Mouse (Mus musculus) lung, embryonic 16.5 days (tissue): ENCODE data around the gene Fstl4. TPM values are rescaled to one million over a fixed set of nuclear protein-coding genes. Genes with fewer than 3 reads are reported as not detected.

Experiments
- ATAC-seq: fragments of 200-750 bp; cut with Nextera tagmentation; 2 replicates; pipeline ENCODE4 v1.8.0; 2017; ENCODE audit warnings: low read depth, mild to moderate bottlenecking, moderate library complexity
- H3K27ac ChIP-seq: fragments of 300-500 bp; sonication (generic); 2 replicates; pipeline ENCODE4 v1.5.1; 2014; ENCODE audit warnings: mild to moderate bottlenecking, control low read depth, low read length
- H3K27me3 ChIP-seq: fragments of 300-500 bp; sonication (generic); 2 replicates; pipeline ENCODE4 v1.6.1; 2014; ENCODE audit warnings: low read depth, low read length, mixed read lengths; ENCODE audit not compliant: control insufficient read depth, insufficient read depth
- H3K36me3 ChIP-seq: fragments of 300-500 bp; sonication (generic); 2 replicates; pipeline ENCODE4 v1.6.1; 2014; ENCODE audit warnings: low read length; ENCODE audit not compliant: control insufficient read depth, insufficient read depth
- H3K4me1 ChIP-seq: fragments of 300-500 bp; sonication (generic); replicated peaks from 2 replicates; pipeline ENCODE4 v1.6.1; 2014; ENCODE audit warnings: low read length, mixed read lengths; ENCODE audit not compliant: control insufficient read depth, insufficient read depth
- H3K4me2 ChIP-seq: fragments of 300-500 bp; sonication (generic); 2 replicates; pipeline ENCODE4 v1.6.1; 2014; ENCODE audit warnings: low read depth, low read length, control low read depth
- H3K4me3 ChIP-seq: fragments of 300-500 bp; sonication (generic); 2 replicates; pipeline ENCODE4 v1.5.1; 2014; ENCODE audit warnings: mild to moderate bottlenecking, low read length, control low read depth
- H3K9ac ChIP-seq: fragments of 300-500 bp; sonication (generic); 2 replicates; pipeline ENCODE4 v1.6.1; 2014; ENCODE audit warnings: low read length, control low read depth
- H3K9me3 ChIP-seq: fragments of 300-500 bp; sonication (generic); 2 replicates; pipeline ENCODE4 v1.6.1; 2016; ENCODE audit warnings: low read length; ENCODE audit not compliant: control insufficient read depth
- WGBS: fragments of 180-500 bp; shearing (Covaris S2); extraction: QIAGEN DNeasy Blood & Tissue Kit; methylation state at CpG from one replicate; pipeline ENCODE4 v1.1.7; 2014; 5-methylcytosine and 5-hydroxymethylcytosine counted together
- polyA plus RNA-seq: library from polyadenylated mRNA; unstranded; fragments of >200 nt; fragmentation: Nextera tagmentation; extraction: Ambion mirVana; gene quantifications from 2 replicates; pipeline ENCODE4 v1.2.1, GENCODE M21; 2015

Gene Fstl4
- polyA plus RNA-seq, 1 experiment from 2014 or later = 11.3 TPM

GRCm38 (mm10) chr11:52994688-52995087 is 230.3 kb downstream of the Fstl4 start:
- Histone ChIP-seq H3K27ac (no peak overlapping the region), H3K4me1 (no peaks in the 10 kb centered on the region; the same call in 1 of the 2 replicates), H3K4me2 (no peak overlapping the region), H3K36me3 (no peaks in the 10 kb centered on the region), H3K27me3 (no peaks in the 10 kb centered on the region), H3K9ac (no peak overlapping the region), H3K9me3 (no peaks in the 10 kb centered on the region), H3K4me3 (no peak overlapping the region)
- no peak for ATAC-seq
- WGBS = 83% methylated on average over 5 of the region's 5 CpGs

DNA sequence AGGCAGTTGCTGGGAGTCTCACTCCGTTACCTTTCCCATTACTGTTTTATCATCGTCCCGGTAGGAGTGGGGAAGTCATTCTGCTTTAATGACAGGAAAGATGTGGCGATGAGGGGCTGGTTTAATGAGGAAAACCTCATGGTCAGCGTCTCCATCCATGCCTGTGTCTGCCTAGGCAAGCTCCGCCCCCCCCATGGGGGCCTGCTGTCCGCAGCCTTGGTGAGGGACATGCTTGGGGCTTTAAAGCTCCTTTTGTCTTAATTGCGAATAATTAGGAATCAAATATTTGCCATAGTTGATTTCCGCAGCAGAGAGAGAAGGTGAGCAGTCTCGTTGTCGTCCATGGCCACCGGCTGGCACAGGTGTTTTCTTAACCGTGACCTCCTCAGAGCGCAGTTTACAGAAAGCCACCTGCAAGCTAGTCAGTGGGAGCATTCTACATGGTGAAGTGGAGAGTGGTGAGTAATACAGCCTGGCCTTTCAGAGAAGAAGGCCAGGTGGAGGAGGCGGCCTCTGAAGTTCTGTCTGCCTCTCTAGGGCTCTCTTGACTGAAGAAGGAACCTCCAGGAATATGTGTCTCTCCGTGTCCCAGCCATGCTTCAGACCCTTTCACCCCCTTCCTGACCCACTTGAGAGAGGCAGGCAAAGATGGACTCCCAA is 232.1 kb downstream of the Fstl4 start:
- no peaks in the 10 kb centered on the region for H3K27me3 ChIP-seq
- ATAC-seq = 0 out of 2 replicates have a peak, but pooled peaks have one; percentile 36
- H3K4me2 ChIP-seq = no peak overlapping the region; the same call in 1 of the 2 replicates
- H3K36me3 ChIP-seq = no peaks in the 10 kb centered on the region
- H3K27ac ChIP-seq = peak overlapping the region; percentile 63
- no peaks in the 10 kb centered on the region for H3K9me3 ChIP-seq
- 68% methylated on average over 16 of the region's 16 CpGs for WGBS
- no peaks in the 10 kb centered on the region; the same call in 1 of the 2 replicates for H3K4me1 ChIP-seq
- no peak overlapping the region for H3K4me3 ChIP-seq
- no peak overlapping the region for H3K9ac ChIP-seq

- 23% methylated on average over 4 of the region's 4 CpGs for WGBS
- Histone ChIP-seq H3K4me1 (no peaks in the 10 kb centered on the region; the same call in 1 of the 2 replicates), H3K9me3 (no peaks in the 10 kb centered on the region), H3K4me3 (no peak overlapping the region), H3K9ac (no peak overlapping the region), H3K36me3 (no peaks in the 10 kb centered on the region), H3K27me3 (no peaks in the 10 kb centered on the region), H3K27ac (peak overlapping the region; percentile 63), H3K4me2 (peak overlapping the region; percentile 6; the same call in 1 of the 2 replicates)
- peak; percentile 78 for ATAC-seq
These were observed 233.0 kb downstream of the Fstl4 start for GRCm38 (mm10) chr11:52997421-52997820.

DNA sequence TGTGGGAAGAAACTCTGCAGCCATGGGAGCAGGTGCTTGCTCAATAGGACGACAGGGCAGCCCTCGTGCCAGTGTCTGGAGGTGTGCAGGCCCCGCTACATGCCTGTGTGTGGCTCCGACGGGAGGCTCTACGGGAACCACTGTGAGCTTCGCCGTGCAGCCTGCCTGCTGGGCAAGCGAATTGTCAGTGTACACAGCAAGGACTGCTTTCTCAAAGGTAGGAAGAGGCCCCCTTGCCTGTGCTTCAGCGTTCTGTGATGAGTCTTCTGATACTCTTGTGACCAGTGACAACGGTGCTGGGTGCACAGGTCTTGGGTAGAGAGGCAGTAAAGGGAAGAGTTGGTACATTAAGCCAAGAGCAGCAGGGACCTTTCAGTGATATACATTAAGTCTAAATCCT is 235.8 kb downstream of the Fstl4 start:
- Histone ChIP-seq H3K9me3 (no peaks in the 10 kb centered on the region), H3K36me3 (no peaks in the 10 kb centered on the region), H3K4me3 (no peak overlapping the region), H3K27me3 (no peaks in the 10 kb centered on the region), H3K9ac (no peak overlapping the region), H3K27ac (no peak overlapping the region), H3K4me2 (no peak overlapping the region), H3K4me1 (no peaks in the 10 kb centered on the region; the same call in 1 of the 2 replicates)
- WGBS = 75% methylated on average over 11 of the region's 11 CpGs
- no peak for ATAC-seq

DNA sequence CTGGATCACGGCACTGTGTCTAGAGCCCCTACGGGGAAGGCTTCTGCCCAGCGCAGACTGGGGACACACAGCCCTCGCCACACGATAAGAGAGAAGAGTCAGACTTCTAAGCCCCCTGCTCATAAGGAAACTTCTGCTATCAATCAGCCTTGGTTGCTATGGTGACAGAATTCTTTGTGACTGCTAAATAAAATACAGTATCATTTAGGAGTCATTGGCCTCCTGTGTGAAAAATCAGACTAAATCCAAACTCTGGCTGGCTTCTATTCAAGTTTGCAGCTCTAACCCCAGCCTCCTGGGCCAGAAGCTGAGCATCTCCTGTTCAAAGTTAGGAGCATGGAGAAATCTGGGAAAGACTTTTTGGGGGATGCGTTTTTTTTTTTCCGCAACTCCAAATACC is 238.9 kb downstream of the Fstl4 start:
- H3K4me2 ChIP-seq = no peak overlapping the region

DNA sequence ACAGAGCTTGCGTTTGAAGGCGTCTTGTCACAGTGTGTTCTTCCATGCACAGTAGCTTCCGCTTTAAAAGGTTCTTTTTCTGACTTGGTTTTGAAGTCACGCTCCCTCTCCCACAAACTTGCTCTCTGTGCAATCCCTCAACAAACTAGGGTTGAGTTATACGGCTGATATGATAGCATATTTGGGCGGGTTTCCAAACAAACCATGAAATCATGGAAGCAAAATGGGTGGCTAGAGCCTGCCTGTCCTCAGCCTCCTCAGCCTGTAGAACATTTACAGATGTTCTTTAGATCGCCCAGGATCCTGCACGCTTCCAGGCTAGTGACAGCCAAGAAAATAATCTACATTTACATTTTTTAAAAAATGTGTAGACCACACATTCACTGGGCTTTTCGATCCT is 239.4 kb downstream of the Fstl4 start:
- no peaks in the 10 kb centered on the region; the same call in 1 of the 2 replicates for H3K4me1 ChIP-seq
- H3K9ac ChIP-seq = no peak overlapping the region
- no peaks in the 10 kb centered on the region for H3K36me3 ChIP-seq
- H3K27ac ChIP-seq = no peak overlapping the region
- no peaks in the 10 kb centered on the region for H3K27me3 ChIP-seq
- 47% methylated on average over 9 of the region's 9 CpGs for WGBS
- no peak overlapping the region for H3K4me2 ChIP-seq
- peak; percentile 26; the same call in 1 of the 2 replicates for ATAC-seq
- H3K9me3 ChIP-seq = no peaks in the 10 kb centered on the region
- H3K4me3 ChIP-seq = no peak overlapping the region

More for the DNA sequence above, 238.9 kb downstream of the Fstl4 start:
- WGBS = 61% methylated on average over 7 of the region's 7 CpGs
- Histone ChIP-seq H3K9ac (no peak overlapping the region), H3K36me3 (no peaks in the 10 kb centered on the region), H3K27ac (no peak overlapping the region), H3K4me1 (no peaks in the 10 kb centered on the region; the same call in 1 of the 2 replicates), H3K9me3 (no peaks in the 10 kb centered on the region), H3K27me3 (no peaks in the 10 kb centered on the region), H3K4me3 (no peak overlapping the region)
- ATAC-seq = no peak

- WGBS = 72% methylated on average over 7 of the region's 7 CpGs
- H3K4me1 ChIP-seq = no peaks in the 10 kb centered on the region
- no peak overlapping the region for H3K9ac ChIP-seq
- no peak overlapping the region for H3K4me2 ChIP-seq
- no peaks in the 10 kb centered on the region for H3K27me3 ChIP-seq
- H3K36me3 ChIP-seq = no peaks in the 10 kb centered on the region
- no peak overlapping the region for H3K27ac ChIP-seq
- ATAC-seq = no peak
- no peak overlapping the region for H3K4me3 ChIP-seq
- H3K9me3 ChIP-seq = no peaks in the 10 kb centered on the region
These were observed 245.2 kb downstream of the Fstl4 start for GRCm38 (mm10) chr11:53009597-53009996.

DNA sequence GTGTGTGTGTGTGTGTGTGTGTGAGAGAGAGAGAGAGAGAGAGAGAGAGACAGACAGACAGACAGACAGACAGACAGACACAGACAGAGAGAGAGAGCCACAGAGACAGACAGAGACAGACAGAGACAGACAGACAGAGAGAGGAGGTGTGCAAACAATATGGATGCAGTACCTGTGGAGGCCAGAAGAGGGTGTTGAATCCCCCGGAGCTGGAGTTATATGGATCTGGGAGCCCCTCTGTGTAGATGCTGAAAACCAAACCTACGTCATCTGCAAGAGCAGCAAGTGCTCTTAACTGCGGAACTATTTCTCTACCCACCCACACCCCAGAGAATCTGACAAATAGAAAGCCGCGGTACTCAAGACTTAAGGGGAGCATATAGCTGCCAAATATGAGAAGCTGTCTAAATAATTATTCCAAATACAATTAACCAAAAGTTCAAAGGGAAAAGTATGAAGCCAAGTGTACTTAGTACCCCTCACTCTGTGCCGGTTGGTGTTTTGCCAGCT is 247.6 kb downstream of the Fstl4 start:
- ATAC-seq = peak; percentile 56
- no peak overlapping the region for H3K9ac ChIP-seq
- no peak overlapping the region for H3K4me3 ChIP-seq

DNA sequence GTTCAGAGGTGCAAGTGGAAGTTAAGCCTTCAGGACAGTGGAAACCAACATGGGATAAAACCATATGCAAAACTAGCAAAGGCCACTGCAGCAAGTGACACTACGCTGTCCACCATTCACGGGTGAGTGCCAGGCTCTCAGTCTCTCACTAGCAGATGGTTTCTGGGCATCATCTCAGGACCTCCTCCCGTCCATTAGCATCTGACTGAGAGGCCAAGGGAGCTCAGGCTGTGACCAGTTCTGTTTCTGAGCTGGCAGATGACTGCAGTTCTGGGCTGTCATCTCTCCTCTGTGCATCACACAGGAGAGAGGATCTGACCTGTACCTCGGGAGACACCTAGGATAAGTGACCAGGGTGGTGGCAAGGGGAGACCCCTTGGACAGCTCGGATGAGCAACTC is 249.5 kb downstream of the Fstl4 start:
- H3K9me3 ChIP-seq = no peaks in the 10 kb centered on the region
- H3K36me3 ChIP-seq = no peaks in the 10 kb centered on the region
- WGBS = 78% methylated on average over 5 of the region's 5 CpGs
- H3K4me2 ChIP-seq = no peak overlapping the region
- no peak overlapping the region for H3K9ac ChIP-seq
- no peak overlapping the region for H3K27ac ChIP-seq
- no peaks in the 10 kb centered on the region for H3K27me3 ChIP-seq
- H3K4me3 ChIP-seq = no peak overlapping the region
- ATAC-seq = no peak
- no peaks in the 10 kb centered on the region; the same call in 1 of the 2 replicates for H3K4me1 ChIP-seq

More for the DNA sequence above, 247.6 kb downstream of the Fstl4 start:
- H3K9me3 ChIP-seq = no peaks in the 10 kb centered on the region
- no peaks in the 10 kb centered on the region; the same call in 1 of the 2 replicates for H3K4me1 ChIP-seq
- H3K27me3 ChIP-seq = no peaks in the 10 kb centered on the region
- no peak overlapping the region for H3K4me2 ChIP-seq
- H3K27ac ChIP-seq = no peak overlapping the region
- WGBS = 46% methylated on average over 6 of the region's 6 CpGs
- H3K36me3 ChIP-seq = no peaks in the 10 kb centered on the region
